Mouse (Mus musculus): ENCODE measurements around the gene Fgf18.
A peak's percentile ranks its signal among the peaks of the same experiment; 100 is the strongest.

Gene Fgf18

GRCm38 (mm10) chr11:33150364-33150763, 3.2 kb upstream of the Fgf18 start:
- no peak for DNase-seq (ENCODE audit: low read depth)

- DNase-seq (ENCODE audit: low read depth), result no peak
Measured at GRCm38 (mm10) chr11:33149453-33149852, 2.3 kb upstream of the Fgf18 start.

GRCm38 (mm10) chr11:33149088-33149436, 1.9 kb upstream of the Fgf18 start:
- no peak for DNase-seq (ENCODE audit: low read depth)

GRCm38 (mm10) chr11:33148338-33149087, 1.3 kb upstream of the Fgf18 start:
- peak; percentile 79 for DNase-seq (ENCODE audit: low read depth)

GRCm38 (mm10) chr11:33147572-33148337, 555 bp upstream of the Fgf18 start:
- no peak for DNase-seq (ENCODE audit: low read depth)

- no peak for DNase-seq (ENCODE audit: low read depth)
Measured at GRCm38 (mm10) chr11:33146651-33147131, 509 bp downstream of the Fgf18 start.

GRCm38 (mm10) chr11:33146143-33146497, 1.1 kb downstream of the Fgf18 start:
- DNase-seq (ENCODE audit: low read depth), result peak; percentile 84

GRCm38 (mm10) chr11:33145201-33146142, 1.7 kb downstream of the Fgf18 start:
- DNase-seq (ENCODE audit: low read depth), result no peak

- no peak for DNase-seq (ENCODE audit: low read depth)
Measured at GRCm38 (mm10) chr11:33143906-33144305, 3.3 kb downstream of the Fgf18 start.

- no peak for DNase-seq (ENCODE audit: low read depth)
Measured at GRCm38 (mm10) chr11:33142801-33143200, 4.4 kb downstream of the Fgf18 start.

- DNase-seq (ENCODE audit: low read depth), result no peak
Measured at GRCm38 (mm10) chr11:33140111-33140460, 7.1 kb downstream of the Fgf18 start.

GRCm38 (mm10) chr11:33139458-33140110, 7.6 kb downstream of the Fgf18 start:
- no peak for DNase-seq (ENCODE audit: low read depth)

- no peak for DNase-seq (ENCODE audit: low read depth)
Measured at GRCm38 (mm10) chr11:33138686-33139085, 8.5 kb downstream of the Fgf18 start.

GRCm38 (mm10) chr11:33134391-33134986, 12.7 kb downstream of the Fgf18 start:
- no peak for DNase-seq (ENCODE audit: low read depth)

GRCm38 (mm10) chr11:33132619-33133338, 14.4 kb downstream of the Fgf18 start:
- DNase-seq (ENCODE audit: low read depth), result no peak

- DNase-seq (ENCODE audit: low read depth), result no peak
Measured at GRCm38 (mm10) chr11:33127058-33127457, 20.1 kb downstream of the Fgf18 start.

- DNase-seq (ENCODE audit: low read depth), result peak; percentile 63
Measured at GRCm38 (mm10) chr11:33122575-33123268, 24.5 kb downstream of the Fgf18 start.

GRCm38 (mm10) chr11:33119556-33119955, 27.6 kb downstream of the Fgf18 start:
- DNase-seq (ENCODE audit: low read depth), result no peak

GRCm38 (mm10) chr11:33119116-33119515, 28.1 kb downstream of the Fgf18 start:
- DNase-seq (ENCODE audit: low read depth), result no peak

- no peak for DNase-seq (ENCODE audit: low read depth)
Measured at GRCm38 (mm10) chr11:33118480-33118879, 28.7 kb downstream of the Fgf18 start.
